Mouse (Mus musculus) cortical plate, adult 2 months (tissue): ENCODE results near the gene Krtap2-4. TPM values are rescaled to one million over a fixed set of nuclear protein-coding genes. Genes with fewer than 3 reads are reported as not detected.
"Not testable (repeated sequence)": the region's sequence is repeated elsewhere in the genome, so short reads cannot be mapped to it uniquely, and the experiment has no call there.

ENCODE experiments used
- H3K27ac ChIP-seq: fragments of 200-500 bp; 2 replicates; pipeline ENCODE4 v1.5.1; 2012; ENCODE audit warnings: low read length, control low read depth, inconsistent platforms; ENCODE audit not compliant: insufficient read depth
- H3K4me1 ChIP-seq: fragments of 200-500 bp; 2 replicates; pipeline ENCODE4 v1.6.1; 2011; ENCODE audit warnings: low read length; ENCODE audit not compliant: control insufficient read depth, insufficient read depth
- H3K4me3 ChIP-seq: fragments of 200-500 bp; 2 replicates; pipeline ENCODE4 v1.5.1; 2011; ENCODE audit warnings: mild to moderate bottlenecking, low read length, control low read depth; ENCODE audit not compliant: insufficient read depth
- CTCF ChIP-seq: fragments of 200-500 bp; IDR thresholded peaks from 2 replicates; pipeline ENCODE4 v1.5.1; 2011; ENCODE audit warnings: mild to moderate bottlenecking, control low read depth, low read length; ENCODE audit not compliant: insufficient read depth; ENCODE audit errors: extremely low read depth
- POLR2A ChIP-seq: fragments of 200-500 bp; IDR thresholded peaks from 2 replicates; pipeline ENCODE4 v1.6.1; 2011; ENCODE audit warnings: mild to moderate bottlenecking, low read length, control low read depth; ENCODE audit not compliant: insufficient read depth; ENCODE audit errors: extremely low read depth
- polyA plus RNA-seq: library from polyadenylated mRNA; depleted of rRNA; stranded (reverse); fragments of >200 nt; gene quantifications from 2 replicates; pipeline ENCODE4 v1.2.3, GENCODE M21; 2012

The Krtap2-4 gene
- polyA plus RNA-seq, 1 experiment, result not detected

- peaks cover 2% of the 10 kb centered on the region; the same call in 1 of the 2 replicates for H3K4me1 ChIP-seq
Observed at GRCm38 (mm10) chr11:99637086-99637485, 22.4 kb upstream of the Krtap2-4 start.

GRCm38 (mm10) chr11:99634653-99635134 is 20.0 kb upstream of the Krtap2-4 start, which contains the start of gene Krtap4-2:
Gene Krtap4-2, minus strand, starts transcription at chr11:99635084.
- TF ChIP-seq CTCF, result no peak
- TF ChIP-seq POLR2A, result no peak
- peaks cover 2% of the 10 kb centered on the region; the same call in 1 of the 2 replicates for H3K4me1 ChIP-seq
- H3K27ac ChIP-seq, result no peak within 1 kb of the TSS

More at GRCm38 (mm10) chr11:99637086-99637485, 22.4 kb upstream of the Krtap2-4 start:
- H3K4me3 ChIP-seq, result no peak overlapping the region
- no peak for TF ChIP-seq CTCF
- no peak for TF ChIP-seq POLR2A
- no peak overlapping the region for H3K27ac ChIP-seq

GRCm38 (mm10) chr11:99633293-99633692 is 18.6 kb upstream of the Krtap2-4 start:
- no peak for TF ChIP-seq CTCF
- TF ChIP-seq POLR2A, result no peak
- H3K4me1 ChIP-seq, result peaks cover 2% of the 10 kb centered on the region; the same call in 1 of the 2 replicates
- H3K4me3 ChIP-seq, result no peak overlapping the region
- no peak overlapping the region for H3K27ac ChIP-seq

More at GRCm38 (mm10) chr11:99634653-99635134, 20.0 kb upstream of the Krtap2-4 start, which contains the start of gene Krtap4-2:
- H3K4me3 ChIP-seq, result no peak within 1 kb of the TSS

- no peak overlapping the region for H3K27ac ChIP-seq
- TF ChIP-seq CTCF, result no peak
- no peak for TF ChIP-seq POLR2A
- no peak overlapping the region for H3K4me3 ChIP-seq
- no peaks in the 10 kb centered on the region for H3K4me1 ChIP-seq
Observed at GRCm38 (mm10) chr11:99630890-99631289, 16.2 kb upstream of the Krtap2-4 start.

- Histone ChIP-seq H3K4me3 (no peak within 1 kb of the TSS), H3K27ac (no peak within 1 kb of the TSS), H3K4me1 (no peaks in the 10 kb centered on the region)
- TF ChIP-seq POLR2A, result no peak
- no peak for TF ChIP-seq CTCF
Observed at GRCm38 (mm10) chr11:99628138-99628537, 13.5 kb upstream of the Krtap2-4 start, which contains the start of gene Krtap4-1. Gene Krtap4-1, minus strand, starts transcription at chr11:99628238.

- Histone ChIP-seq H3K4me3 (no peak within 1 kb of the TSS), H3K27ac (no peak within 1 kb of the TSS), H3K4me1 (no peaks in the 10 kb centered on the region)
- TF ChIP-seq POLR2A, result no peak
- TF ChIP-seq CTCF, result no peak
Observed at GRCm38 (mm10) chr11:99620335-99620734, 5.7 kb upstream of the Krtap2-4 start, which contains the start of gene Gm11562. Gene Gm11562, minus strand, starts transcription at chr11:99620435.

- H3K4me3 ChIP-seq, H3K4me1 ChIP-seq, H3K27ac ChIP-seq: not testable (repeated sequence)
Observed at GRCm38 (mm10) chr11:99610089-99610488, 4.6 kb downstream of the Krtap2-4 start, which contains the start of gene Gm11937. Gene Gm11937, minus strand, starts transcription at chr11:99610189.

- Histone ChIP-seq H3K4me1 (no peaks in the 10 kb centered on the region; the same call in 1 of the 2 replicates), H3K27ac (no peak overlapping the region), H3K4me3 (no peak overlapping the region)
- TF ChIP-seq CTCF (no peak), POLR2A (no peak)
Observed at GRCm38 (mm10) chr11:99609126-99609525, 5.5 kb downstream of the Krtap2-4 start.

- not testable (repeated sequence) for H3K4me3 ChIP-seq, H3K27ac ChIP-seq, H3K4me1 ChIP-seq
Observed at GRCm38 (mm10) chr11:99603208-99603607, 11.4 kb downstream of the Krtap2-4 start, which contains the start of gene Gm11938. Gene Gm11938, minus strand, starts transcription at chr11:99603308.

- H3K27ac ChIP-seq, H3K4me3 ChIP-seq, H3K4me1 ChIP-seq: not testable (repeated sequence)
Observed at GRCm38 (mm10) chr11:99597742-99598141, 16.9 kb downstream of the Krtap2-4 start, which contains the start of gene Krtap9-3. Gene Krtap9-3, minus strand, starts transcription at chr11:99598105.

GRCm38 (mm10) chr11:99590981-99591380 is 23.7 kb downstream of the Krtap2-4 start, which contains the start of gene Krtap1-3:
Gene Krtap1-3, minus strand, starts transcription at chr11:99591339.
- H3K4me3 ChIP-seq, result no peak within 1 kb of the TSS
- no peaks in the 10 kb centered on the region for H3K4me1 ChIP-seq
- no peak within 1 kb of the TSS for H3K27ac ChIP-seq
- no peak for TF ChIP-seq POLR2A
- TF ChIP-seq CTCF, result no peak
